Mouse (Mus musculus) lung, postnatal 25 days (tissue): ENCODE data around the gene Ankrd11.

Experiments
- DNase-seq: peaks from one replicate; pipeline ENCODE4 v3.0.0; 2022; ENCODE audit warnings: low spot score

The Ankrd11 gene

GRCm38 (mm10) chr8:122847829-122848561, 194.1 kb downstream of the Ankrd11 start, which contains the start of gene Cdh15:
TSS of gene Cdh15 (plus strand) at chr8:122847966.
- peak; percentile 36 for DNase-seq

GRCm38 (mm10) chr8:122845662-122846061, 196.4 kb downstream of the Ankrd11 start:
- no peak for DNase-seq

GRCm38 (mm10) chr8:122844161-122844560, 197.9 kb downstream of the Ankrd11 start:
- no peak for DNase-seq

- DNase-seq = no peak
These were observed 205.4 kb downstream of the Ankrd11 start for GRCm38 (mm10) chr8:122836696-122837095.

- no peak for DNase-seq
These were observed 205.9 kb downstream of the Ankrd11 start for GRCm38 (mm10) chr8:122836199-122836598.

GRCm38 (mm10) chr8:122834971-122835370, 207.1 kb downstream of the Ankrd11 start:
- DNase-seq = peak; percentile 74

GRCm38 (mm10) chr8:122834416-122834815, 207.7 kb downstream of the Ankrd11 start:
- no peak for DNase-seq
